In genomic region chr11:7423276-7424081, GRCm38 (mm10) we compare ENCODE assay signal across 7 mouse cellular contexts.
DNase-seq lines count a peak whose midpoint lies in the region; ATAC-seq lines count a peak whose summit lies in the region.

No protein-coding gene starts in this region.

- peak; percentile 80 for DNase-seq in NIH3T3 (ENCODE audit: low read depth)
- peak; percentile 21 for DNase-seq in c-Kit-positive CD71-positive TER-119-negative erythroid progenitor cells, embryonic 14.5 days (ENCODE audit: low read depth)
- no peak for DNase-seq in layer of hippocampus, postnatal 25 days (ENCODE audit: extremely low spot score in 1 of 2, low spot score in 1 of 2)
- no peak for DNase-seq in right cerebral cortex, postnatal 10 days (ENCODE audit: low spot score in 2 of 2)

- WGBS in heart, embryonic 11.5 days (ENCODE audit: insufficient replicate concordance): 12% methylated on average over 13 of the region's 13 CpGs
- WGBS in kidney, embryonic 15.5 days: 13% methylated on average over 13 of the region's 13 CpGs
- 5% methylated on average over 13 of the region's 13 CpGs for WGBS in neural tube, embryonic 14.5 days

- H3K27me3 ChIP-seq in heart, embryonic 11.5 days (ENCODE audit: control insufficient read depth, insufficient read depth, low read length): no peaks in the 10 kb centered on the region
- no peaks in the 10 kb centered on the region for H3K27me3 ChIP-seq in kidney, embryonic 15.5 days
- no peaks in the 10 kb centered on the region for H3K27me3 ChIP-seq in neural tube, embryonic 14.5 days (ENCODE audit: control insufficient read depth, insufficient read depth, low read length)

- no peaks in the 10 kb centered on the region for H3K36me3 ChIP-seq in heart, embryonic 11.5 days (ENCODE audit: control insufficient read depth, insufficient read depth, low read length)
- H3K36me3 ChIP-seq in kidney, embryonic 15.5 days: no peaks in the 10 kb centered on the region
- no peaks in the 10 kb centered on the region for H3K36me3 ChIP-seq in neural tube, embryonic 14.5 days (ENCODE audit: control insufficient read depth, insufficient read depth, low read length)

- H3K4me3 ChIP-seq in heart, embryonic 11.5 days (ENCODE audit: low read depth, low read length): 0 out of 2 replicates have a peak overlapping the region, but pooled peaks have one; percentile 10
- H3K4me3 ChIP-seq in kidney, embryonic 15.5 days (replicated peaks): no peak overlapping the region
- no peak overlapping the region for H3K4me3 ChIP-seq in neural tube, embryonic 14.5 days (ENCODE audit: low read depth, low read length)

- ATAC-seq in heart, embryonic 11.5 days (replicated peaks; ENCODE audit: insufficient number of reproducible peaks, low FRiP score, low TSS enrichment): peak; percentile 91
- peak; percentile 91 for ATAC-seq in kidney, embryonic 15.5 days (replicated peaks; ENCODE audit: low FRiP score)
- peak; percentile 70; the same call in 1 of the 2 replicates for ATAC-seq in neural tube, embryonic 14.5 days (ENCODE audit: low read depth)

- H3K27ac ChIP-seq in heart, embryonic 11.5 days (ENCODE audit: low read depth, low read length): peak overlapping the region; percentile 31
- no peak overlapping the region for H3K27ac ChIP-seq in kidney, embryonic 15.5 days
- no peak overlapping the region for H3K27ac ChIP-seq in neural tube, embryonic 14.5 days (ENCODE audit: low read depth, low read length)

- peak overlapping the region; percentile 50 for H3K4me2 ChIP-seq in heart, embryonic 11.5 days
- 0 out of 2 replicates have a peak overlapping the region, but pooled peaks have one; percentile 21 for H3K4me2 ChIP-seq in kidney, embryonic 15.5 days
- H3K4me2 ChIP-seq in neural tube, embryonic 14.5 days (ENCODE audit: low read depth, low read length): no peak overlapping the region; the same call in 1 of the 2 replicates

- peak overlapping the region; percentile 31; the same call in 1 of the 2 replicates for H3K9ac ChIP-seq in heart, embryonic 11.5 days (ENCODE audit: low read depth, low read length)
- H3K9ac ChIP-seq in kidney, embryonic 15.5 days: no peak overlapping the region
- H3K9ac ChIP-seq in neural tube, embryonic 14.5 days (replicated peaks; ENCODE audit: low read depth, low read length): no peak overlapping the region

- H3K4me1 ChIP-seq in heart, embryonic 11.5 days (ENCODE audit: control insufficient read depth, insufficient read depth, low read length): peaks cover 12% of the 10 kb centered on the region
- H3K4me1 ChIP-seq in kidney, embryonic 15.5 days: peaks cover 11% of the 10 kb centered on the region
- peaks cover 7% of the 10 kb centered on the region; the same call in 1 of the 2 replicates for H3K4me1 ChIP-seq in neural tube, embryonic 14.5 days (ENCODE audit: control insufficient read depth, insufficient read depth, low read length)

- no peaks in the 10 kb centered on the region for H3K9me3 ChIP-seq in heart, embryonic 11.5 days (replicated peaks; ENCODE audit: control insufficient read depth, low read length)
- no peaks in the 10 kb centered on the region for H3K9me3 ChIP-seq in kidney, embryonic 15.5 days (replicated peaks)
- H3K9me3 ChIP-seq in neural tube, embryonic 14.5 days (ENCODE audit: control insufficient read depth, low read length): no peaks in the 10 kb centered on the region

Comparison
In these comparisons a context has a peak if more than half of its experiments do, and no peak if none do; other contexts are left out.
1. DNase-seq: peak in NIH3T3 (single experiment) and c-Kit-positive CD71-positive TER-119-negative erythroid progenitor cells, embryonic 14.5 days (single experiment); none in layer of hippocampus, postnatal 25 days (0 of 2) and right cerebral cortex, postnatal 10 days (0 of 2).
2. Peak in every context shown above with its lines, with median percentiles within 50 percentile points of each other: ATAC-seq.